Mouse (Mus musculus) left cerebral cortex, postnatal 4 days (tissue): ENCODE measurements around the gene Ppil4. TPM values are rescaled to one million over a fixed set of nuclear protein-coding genes. Genes with fewer than 3 reads are reported as not detected.
"Not testable (repeated sequence)": the region's sequence is repeated elsewhere in the genome, so short reads cannot be mapped to it uniquely, and the experiment has no call there.

Experiments used
- DNase-seq: peaks from one replicate; pipeline ENCODE4 v3.0.0-alpha.2; 2022
- intact Hi-C: fragments of 180-260 bp; cut with DNase I; formaldehyde crosslinking; loops from one replicate; pipeline ENCODE4 v1.15.1; 2025
- total RNA-seq, 2 experiments: library from RNA; stranded (reverse); gene quantifications; 2 replicates each; pipeline ENCODE4 v1.2.3; 2021

Ppil4 gene
- total RNA-seq, result 10 to 100 TPM; 39.3 to 45.6 TPM

DNA sequence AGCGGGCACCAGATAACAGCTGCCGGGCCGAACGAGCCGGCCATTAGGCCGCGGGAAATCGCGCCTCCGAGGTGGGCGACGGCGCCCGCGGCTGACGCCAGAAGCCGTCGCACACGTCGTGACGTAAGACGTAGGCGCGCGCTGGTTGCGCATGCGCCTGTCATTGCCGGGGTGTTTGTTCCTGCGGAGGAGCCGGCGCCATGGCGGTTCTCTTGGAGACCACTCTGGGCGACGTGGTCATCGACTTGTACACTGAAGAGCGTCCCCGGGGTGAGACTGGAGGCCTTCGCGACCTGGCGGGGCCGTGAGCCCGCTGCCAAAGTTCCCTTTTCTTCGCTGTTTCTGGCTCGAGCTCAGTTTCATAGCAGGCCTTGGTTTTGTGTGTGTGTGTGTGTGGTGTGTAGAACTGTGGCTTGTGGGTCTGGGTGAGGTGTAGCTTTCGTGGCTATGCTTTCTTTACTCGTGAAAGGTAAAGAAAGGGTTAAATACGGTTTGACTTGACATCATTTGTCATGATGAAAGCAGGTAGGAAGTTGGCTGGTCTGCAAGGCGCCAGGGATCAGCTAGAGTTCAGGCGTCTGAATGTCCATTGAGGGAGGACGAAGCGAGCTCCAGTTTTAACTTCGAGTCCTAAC, at the start of gene Ppil4, which contains the start of gene Ginm1:
TSS of gene Ppil4 (plus strand) at position 141 of the 635 bp plus-strand sequence.
TSS of gene Ginm1 (minus strand) at position 74 of the 635 bp plus-strand sequence.
- DNase-seq, result peak; percentile 93
- intact Hi-C loops, result no loop called here

DNA sequence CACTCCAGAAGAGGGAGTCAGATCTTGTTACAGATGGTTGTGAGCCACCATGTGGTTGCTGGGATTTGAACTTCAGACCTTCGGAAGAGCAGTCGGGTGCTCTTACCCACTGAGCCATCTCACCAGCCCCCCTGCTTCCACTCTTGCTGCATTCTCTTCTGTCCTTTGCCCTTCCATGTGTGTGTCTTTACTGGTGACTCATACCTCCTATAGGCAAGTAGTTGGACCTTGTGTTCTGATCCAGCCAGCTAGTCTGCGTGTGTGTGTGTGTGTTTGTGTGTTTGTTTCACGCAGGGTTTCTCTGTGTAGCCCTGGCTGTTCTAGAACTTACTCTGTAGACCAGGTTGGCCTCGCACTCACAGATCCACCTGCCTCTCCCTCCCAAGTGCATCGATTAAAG, 47.2 kb upstream of the Ppil4 start:
- intact Hi-C loops, DNase-seq: not testable (repeated sequence)

DNA sequence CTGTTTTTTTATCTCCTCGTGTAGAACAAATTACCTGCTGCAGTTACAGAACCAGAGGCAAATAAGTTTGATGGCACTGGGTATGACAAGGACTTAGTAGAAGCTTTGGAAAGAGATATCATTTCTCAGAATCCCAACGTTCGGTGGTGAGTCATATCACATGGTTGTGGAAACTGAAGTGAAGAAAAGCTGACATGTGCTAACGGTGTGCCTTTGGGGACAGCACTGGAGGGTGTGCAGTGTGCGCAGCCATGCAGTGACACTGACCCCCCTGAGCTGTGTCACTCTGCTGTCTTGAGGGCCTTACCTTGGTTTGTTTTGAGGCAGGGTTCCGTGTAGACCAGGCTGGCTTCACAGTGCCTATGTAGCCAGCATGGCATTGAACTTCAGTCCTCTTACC, 43.9 kb upstream of the Ppil4 start:
- DNase-seq, result no peak
- intact Hi-C loops, result no loop called here

DNA sequence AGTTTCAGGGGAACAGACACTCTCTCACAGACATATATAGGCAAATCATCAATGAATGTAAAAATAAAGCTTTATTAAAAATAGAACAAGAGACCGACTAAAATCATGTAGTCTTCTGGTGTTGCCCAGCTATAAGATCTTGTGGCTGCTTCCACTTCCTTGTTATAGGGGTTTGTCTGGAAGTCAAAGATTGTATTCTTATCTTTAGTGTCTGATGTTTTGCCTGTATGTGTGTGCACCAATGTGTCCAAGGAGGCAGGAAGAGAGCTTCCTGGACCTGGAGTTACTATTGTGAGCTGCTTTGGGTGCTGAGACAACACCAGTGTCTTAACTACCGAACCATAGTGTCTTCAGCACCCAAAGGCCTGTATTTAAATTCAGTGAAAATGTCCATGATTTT, 35.1 kb upstream of the Ppil4 start:
- intact Hi-C loops, result no loop called here

DNA sequence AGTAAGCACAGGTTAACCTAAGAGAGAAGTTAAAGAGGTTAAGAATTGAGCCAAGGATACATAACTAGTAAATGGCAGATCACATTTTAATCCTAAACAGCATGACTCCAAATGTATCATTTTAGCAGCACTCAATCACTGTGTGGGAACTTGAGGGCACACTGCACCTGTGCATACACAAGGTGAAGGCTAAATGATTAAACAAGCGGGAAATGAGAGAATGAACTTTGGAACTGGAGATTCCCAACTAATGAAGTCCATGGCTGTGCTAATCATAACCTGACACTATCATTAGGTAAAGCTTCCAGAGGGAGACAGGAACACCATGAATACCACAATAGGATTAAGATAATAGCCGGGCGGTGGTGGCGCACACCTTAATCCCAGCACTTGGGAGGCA, 20.3 kb upstream of the Ppil4 start:
- DNase-seq, result no peak
- intact Hi-C loops, result no loop called here

More for the DNA sequence above, 35.1 kb upstream of the Ppil4 start:
- no peak for DNase-seq

DNA sequence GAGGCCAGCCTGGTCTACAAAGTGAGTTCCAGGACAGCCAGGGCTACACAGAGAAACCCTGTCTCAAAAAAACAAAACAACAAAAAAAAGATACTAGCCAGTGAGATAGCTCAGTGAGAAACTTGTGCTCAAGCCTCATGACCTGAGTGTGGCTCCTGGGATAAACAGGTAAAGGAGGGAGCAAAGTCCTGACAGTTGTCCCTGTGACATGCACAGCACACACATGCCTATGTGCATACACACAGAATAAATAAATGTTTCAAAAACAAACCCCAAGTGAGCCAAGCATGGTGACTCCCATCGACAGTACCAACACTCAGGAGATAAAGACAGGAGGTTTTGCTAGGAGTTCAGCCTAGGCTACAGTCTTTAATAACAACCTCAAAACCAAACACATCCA, 19.9 kb upstream of the Ppil4 start:
- no peak for DNase-seq
- intact Hi-C loops, result no loop called here

DNA sequence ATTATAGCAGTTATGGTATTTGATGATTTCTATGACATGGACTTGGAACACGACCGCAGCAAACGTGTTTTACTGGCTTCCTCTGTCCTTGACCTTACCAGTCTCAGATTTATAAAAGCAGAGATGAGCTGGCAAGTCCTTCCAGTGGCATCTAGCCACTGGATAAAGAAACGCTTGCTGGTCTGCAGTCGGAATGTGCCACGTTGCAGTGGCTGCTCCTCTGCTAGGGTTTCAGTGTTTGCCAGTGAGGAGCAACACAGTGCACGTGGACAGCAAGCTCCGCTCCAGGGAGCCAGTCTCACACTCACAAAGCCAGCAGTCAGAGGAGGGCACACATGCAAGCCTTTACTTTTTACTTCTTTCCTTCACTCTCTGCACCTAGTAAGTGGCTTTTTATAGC, 17.3 kb upstream of the Ppil4 start:
- DNase-seq, result no peak
- intact Hi-C loops, result no loop called here

DNA sequence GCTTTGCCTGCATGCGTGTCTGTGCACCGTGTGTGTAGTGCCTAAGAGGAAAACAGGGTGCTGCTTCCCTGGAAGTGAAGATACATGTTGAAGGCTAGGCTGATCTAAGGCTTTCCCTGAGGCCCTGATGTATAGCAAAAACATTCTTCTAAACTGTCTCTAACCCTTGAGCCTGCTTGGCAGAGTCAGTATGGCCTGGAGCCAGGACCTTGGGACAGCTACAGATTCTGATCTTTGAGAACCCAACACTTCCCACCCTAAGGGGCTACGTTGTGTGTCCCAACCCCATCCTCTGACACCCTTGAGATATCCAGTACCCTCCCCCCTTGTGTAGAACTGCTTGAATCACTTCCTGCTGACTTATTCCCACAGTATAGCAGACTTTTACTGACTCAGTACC, 14.3 kb upstream of the Ppil4 start:
- DNase-seq, result no peak
- intact Hi-C loops, result no loop called here

DNA sequence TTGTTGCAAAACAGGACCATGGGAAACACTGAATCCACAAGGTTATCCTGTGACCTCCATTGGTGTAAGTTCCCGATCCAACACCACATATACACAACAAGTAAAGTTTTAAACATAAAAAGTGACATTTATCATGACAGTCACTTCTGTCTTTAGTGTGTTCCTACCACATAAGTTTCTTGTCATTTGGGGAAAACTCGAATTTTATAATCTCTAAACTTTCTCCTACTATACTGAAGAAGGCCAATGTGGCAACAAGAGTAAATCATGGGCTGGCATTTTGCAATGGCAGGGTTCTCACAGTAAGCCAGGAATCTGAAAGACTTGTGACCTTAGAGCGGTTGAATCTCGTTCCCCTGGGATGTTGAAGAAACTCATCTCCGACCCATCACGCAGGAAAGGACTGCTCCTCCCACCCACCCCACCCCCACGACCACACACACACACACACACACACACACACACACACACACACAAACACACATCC, 12.9 kb upstream of the Ppil4 start:
- DNase-seq, result no peak
- intact Hi-C loops, result no loop called here

DNA sequence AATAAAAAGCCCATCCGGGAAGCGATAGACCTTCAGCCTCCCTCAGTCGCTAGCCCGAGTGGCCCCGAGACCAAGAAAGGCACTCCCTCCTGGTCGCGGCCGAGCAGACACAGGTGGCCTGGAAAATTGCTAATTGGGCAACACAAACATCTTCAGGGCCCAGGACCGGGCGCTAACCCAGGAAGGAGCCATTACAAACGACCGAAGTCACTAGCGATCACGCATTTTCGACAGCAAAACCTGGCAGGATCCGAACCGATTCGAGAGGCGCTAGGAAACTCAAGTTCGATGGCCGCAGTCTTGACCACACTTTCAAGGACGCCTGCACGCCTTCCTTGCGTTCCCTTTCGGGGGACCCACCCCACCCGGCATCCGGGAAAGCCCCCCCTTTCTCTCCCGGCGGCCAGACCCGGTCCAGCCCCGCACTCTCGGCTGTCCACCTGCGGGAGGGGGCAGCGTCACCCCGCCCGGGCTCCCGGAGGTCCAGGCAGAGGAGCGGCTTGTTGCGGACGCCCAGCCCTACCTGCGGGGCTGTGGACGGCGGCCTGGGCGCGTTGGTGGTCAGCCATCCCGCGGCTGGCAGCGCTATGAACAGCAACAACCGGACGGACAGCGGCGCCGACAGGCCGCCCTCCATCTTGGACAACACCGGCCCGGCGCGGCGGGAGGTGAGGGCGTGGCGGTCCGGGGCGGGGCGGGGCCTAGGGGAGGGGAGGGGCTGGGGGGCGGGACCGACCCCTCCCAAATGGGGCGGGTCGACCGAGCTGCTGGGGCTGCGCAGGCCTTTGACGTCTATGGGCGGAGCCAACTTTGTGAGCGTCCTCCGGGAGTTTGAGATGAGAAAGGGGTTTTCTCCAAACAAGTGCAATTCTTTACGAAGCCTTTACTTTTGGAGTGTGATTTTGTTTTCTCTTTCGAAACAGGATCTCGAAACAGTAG, 12.2 kb upstream of the Ppil4 start:
- peak; percentile 93 for DNase-seq
- intact Hi-C loops, result no loop called here

DNA sequence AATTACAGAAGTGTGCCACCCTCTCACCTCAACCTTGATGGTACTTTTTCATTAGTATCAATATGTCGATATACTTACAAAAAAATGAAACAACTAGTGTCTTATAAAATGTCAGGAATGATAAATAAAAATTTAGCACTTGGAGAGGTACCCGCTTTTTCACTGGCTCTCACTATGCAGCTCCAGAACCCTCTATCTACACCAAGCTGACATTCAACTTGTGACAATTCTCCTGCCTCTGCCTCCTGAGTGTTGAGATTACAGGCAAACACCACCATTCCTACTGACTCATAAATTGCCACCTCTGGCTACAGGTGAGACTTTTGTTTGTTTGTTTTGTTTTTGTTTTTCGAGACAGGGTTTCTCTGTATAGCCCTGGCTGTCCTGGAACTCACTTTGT, 11.5 kb upstream of the Ppil4 start:
- no peak for DNase-seq
- intact Hi-C loops, result no loop called here

DNA sequence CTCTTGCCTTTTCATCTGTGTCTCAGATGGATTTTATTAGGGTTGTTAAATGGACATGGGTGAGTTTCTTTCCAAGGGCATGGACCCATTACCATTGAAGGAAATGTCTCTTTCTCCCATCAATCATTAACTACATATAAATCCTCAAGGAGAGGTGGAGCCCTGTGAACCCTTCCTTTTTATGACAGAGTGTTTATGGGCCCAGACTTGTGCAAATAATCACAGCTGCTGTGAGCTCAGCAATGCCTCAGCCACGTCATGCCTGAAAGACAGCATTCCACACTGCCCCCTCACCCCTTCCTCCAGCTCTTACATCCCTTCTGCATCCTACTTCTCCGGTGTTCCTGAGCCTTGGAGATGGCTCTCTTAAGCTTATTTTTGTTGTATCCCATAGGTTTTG, 5.4 kb upstream of the Ppil4 start:
- no peak for DNase-seq
- intact Hi-C loops, result no loop called here

DNA sequence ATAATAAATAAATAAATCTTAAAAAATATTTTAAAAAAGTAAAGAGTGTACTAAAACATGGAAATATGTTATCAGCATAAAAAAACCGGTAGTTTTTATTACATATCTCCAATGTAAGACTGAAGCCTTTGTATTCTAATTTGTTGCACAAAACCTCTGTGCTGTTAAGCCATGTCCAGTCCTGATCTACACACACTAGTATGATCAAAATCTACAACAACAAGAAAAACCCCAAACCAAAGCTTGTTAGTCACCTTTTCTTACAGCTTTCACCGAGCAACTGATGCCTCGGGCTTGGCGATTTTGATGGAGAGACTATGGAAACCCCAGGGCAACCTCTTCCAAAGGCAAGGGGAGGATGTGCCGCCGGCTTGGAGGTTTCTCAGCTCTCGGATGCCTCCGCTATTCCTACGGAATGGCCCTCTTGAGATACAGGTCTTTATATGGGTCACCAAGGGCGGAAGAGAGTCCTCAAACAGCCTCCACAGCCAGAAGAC, 389 bp upstream of the Ppil4 start:
- DNase-seq, result no peak
- intact Hi-C loops, result no loop called here

DNA sequence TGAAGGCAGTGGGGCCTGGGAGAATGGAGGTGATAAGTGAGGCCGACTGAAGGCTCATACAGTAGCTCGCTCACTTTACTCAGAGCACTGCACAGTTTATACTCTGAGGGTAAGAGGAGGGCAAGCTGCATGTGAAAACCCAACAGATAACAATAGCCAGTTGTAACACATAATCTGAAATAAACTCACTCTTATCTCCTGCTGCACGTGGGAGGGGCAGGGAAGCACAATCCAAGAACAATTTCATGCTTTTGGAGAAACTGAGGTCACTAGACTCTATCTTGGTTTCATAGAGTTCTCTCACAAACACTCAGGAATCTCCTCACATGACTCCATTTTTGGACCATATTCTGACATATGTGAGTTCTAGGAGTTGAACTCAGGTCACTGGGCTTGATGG, 8.6 kb downstream of the Ppil4 start:
- intact Hi-C loops, result no loop called here

DNA sequence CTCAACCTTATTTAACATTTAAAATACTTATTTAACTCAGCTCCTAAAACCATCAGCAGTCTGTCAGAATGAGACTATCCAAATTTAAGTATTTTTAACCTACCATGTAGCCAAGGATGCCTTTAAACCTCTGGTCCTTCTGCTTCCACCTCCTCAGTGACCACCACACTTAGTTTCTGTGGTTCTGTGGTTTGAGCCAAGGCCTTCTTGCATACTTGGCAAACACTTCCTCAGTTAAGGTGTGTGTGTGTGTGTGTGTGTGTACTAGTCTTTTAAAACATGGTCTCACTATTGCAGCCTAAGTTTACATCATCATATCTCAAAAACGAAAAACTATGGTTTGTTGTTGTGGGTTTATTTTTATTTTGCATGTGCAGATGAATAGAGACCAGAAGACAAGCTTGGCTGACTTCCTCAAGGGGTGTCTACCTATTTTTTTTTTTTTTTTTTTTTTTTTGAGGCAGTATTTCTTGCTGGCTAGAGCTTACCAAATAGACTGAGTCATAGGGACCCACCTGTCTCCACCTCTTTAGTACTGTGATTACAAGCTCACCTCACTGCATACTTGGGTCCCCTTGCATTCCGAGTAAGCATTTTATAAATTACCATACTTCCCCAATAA, 9.9 kb downstream of the Ppil4 start:
- DNase-seq, result no peak
- intact Hi-C loops, result no loop called here

More for the DNA sequence above, 8.6 kb downstream of the Ppil4 start:
- DNase-seq, result no peak

DNA sequence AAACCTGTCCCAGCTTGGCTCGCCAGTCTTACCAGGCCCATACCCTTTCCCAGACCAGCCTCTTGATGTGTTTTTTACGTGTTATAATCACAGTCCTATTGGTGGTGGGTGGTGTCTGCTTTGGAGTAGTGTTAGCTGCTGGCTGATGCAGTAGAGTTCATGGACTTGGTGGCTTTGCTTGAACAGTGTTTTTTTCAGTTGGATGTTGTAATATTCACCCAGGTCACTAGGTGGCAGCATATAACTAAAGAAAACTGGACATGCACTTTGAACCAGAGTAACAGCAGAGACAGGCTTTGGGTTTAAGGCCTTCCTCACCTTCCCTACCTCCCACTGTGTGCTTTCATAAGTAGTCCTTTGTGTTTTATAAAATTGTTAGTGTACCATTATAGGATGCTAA, 17.2 kb downstream of the Ppil4 start:
- intact Hi-C loops, result loop anchor here (5.0 kb wide), 1 partner anchor 427 kb away; no protein-coding TSS in a partner anchor
- peak; percentile 19 for DNase-seq

DNA sequence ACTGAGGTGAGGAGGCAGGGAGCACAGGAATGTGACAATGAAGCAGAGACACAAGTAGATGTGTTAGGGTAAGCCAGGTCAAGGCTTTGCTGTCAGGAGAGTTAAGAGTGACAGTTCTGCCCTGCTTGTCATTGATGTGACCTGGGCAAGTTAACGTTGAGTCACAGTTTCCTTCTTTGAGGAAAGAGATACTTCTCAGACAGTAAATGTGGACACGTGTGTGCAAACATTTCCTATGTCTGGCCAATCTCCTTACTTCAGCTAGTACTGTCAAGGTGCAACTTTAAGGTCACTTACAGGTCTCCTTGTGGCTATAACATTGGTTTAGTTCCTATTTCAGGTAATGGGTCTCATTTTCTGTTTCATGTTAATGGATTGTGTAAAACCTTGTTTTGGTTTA, 23.8 kb downstream of the Ppil4 start:
- intact Hi-C loops, result loop anchor here (5.0 kb wide), 1 partner anchor 381 kb away; no protein-coding TSS in a partner anchor
- DNase-seq, result no peak

DNA sequence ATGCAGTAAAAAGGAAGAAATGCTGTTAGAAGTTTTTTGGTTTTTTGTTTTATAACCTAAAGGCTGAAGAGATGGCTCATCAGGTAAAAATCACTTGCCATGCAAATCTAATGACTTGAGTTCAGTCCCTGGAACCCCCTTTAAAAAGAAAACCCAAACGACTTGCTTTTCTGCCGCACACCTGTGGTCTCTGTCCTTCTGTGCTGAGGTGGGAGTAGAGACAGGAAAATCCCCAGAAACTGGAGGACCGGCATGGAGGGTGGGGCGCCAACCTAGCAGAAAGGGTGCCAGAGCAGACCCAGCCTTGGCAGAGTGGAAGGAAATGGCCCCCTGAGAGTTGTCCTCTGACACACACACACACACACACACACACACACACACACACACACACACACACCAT, 26.0 kb downstream of the Ppil4 start:
- no peak for DNase-seq
- intact Hi-C loops, result loop anchor here (5.0 kb wide), 1 partner anchor 379 kb away; no protein-coding TSS in a partner anchor

DNA sequence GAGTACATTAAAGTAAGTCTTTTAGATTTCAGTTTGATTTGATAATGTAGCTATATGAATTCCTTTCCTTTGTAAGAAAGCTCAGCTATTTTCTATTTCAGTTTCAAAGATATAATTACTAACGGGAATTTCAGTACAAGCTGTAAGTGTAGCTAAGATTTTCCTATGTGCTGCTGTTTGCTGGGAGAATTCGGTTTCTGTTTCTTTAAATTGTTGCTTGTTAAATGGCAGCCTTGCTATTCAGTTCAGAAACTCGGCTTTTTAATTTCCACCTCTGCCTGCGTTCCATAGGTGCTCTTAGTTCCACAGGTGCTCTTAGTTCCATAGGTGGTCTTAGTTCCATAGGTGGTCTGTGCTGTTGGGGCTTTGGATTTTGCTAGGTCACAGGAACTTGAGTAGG, 26.5 kb downstream of the Ppil4 start:
- intact Hi-C loops, result loop anchor here (5.0 kb wide), 1 partner anchor 378 kb away; no protein-coding TSS in a partner anchor
- no peak for DNase-seq

DNA sequence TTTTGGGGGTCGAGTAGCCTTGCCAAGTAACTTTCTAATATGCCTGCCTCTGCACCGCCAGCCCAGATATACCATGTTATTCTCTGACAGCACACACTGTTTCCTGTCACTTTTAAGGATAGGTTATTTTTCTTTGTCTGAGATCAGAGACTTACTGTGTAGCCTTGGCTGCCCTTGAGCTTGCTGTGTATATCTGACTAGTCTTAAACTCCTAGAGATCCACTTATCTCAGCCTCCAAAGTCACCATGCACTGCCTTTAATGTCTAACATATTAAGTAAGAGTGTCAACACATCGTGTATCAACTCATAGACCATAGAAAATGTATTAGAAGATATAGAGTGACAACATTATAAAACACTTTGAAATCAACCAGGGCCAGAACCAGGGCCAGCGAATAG, 26.9 kb downstream of the Ppil4 start:
- DNase-seq, result no peak
- intact Hi-C loops, result loop anchor here (5.0 kb wide), 1 partner anchor 378 kb away; no protein-coding TSS in a partner anchor

DNA sequence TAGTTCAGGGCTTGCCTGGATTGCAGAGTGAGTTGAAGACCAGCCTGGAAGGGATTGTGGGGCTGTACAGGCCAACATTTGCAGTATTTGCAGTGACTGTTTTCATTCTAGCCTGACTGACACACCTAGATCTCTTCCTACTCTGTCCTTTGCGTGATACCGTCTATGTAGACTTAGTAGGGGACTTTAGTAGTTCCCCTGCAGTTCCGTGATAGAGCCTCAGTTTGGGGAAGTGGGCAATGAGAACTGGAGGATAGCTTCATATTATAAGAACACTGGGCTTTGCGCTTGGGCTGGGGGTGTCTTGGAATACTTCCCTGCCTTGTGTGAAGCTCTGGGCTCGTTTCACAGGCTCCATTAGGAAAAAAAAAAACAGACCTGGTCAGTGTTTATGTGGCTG, 27.5 kb downstream of the Ppil4 start:
- no peak for DNase-seq
- intact Hi-C loops, result no loop called here
